Mouse (Mus musculus) myocyte (in vitro differentiated cells): ENCODE measurements around the gene Tas2r143. TPM values are rescaled to one million over a fixed set of nuclear protein-coding genes. Genes with fewer than 3 reads are reported as not detected.
A peak's percentile ranks its signal among the peaks of the same experiment; 100 is the strongest.

ENCODE experiments used
- H3K27me3 ChIP-seq: one replicate; pipeline ENCODE4 v1.6.1; 2011; ENCODE audit not compliant: control insufficient read depth, insufficient read depth, insufficient read length
- H3K36me3 ChIP-seq: one replicate; pipeline ENCODE4 v1.6.1; 2011; ENCODE audit not compliant: control insufficient read depth, insufficient read depth
- H3K4me2 ChIP-seq: one replicate; pipeline ENCODE4 v1.6.1; 2011; ENCODE audit warnings: low read depth, control low read depth
- H3K4me3 ChIP-seq: one replicate; pipeline ENCODE4 v1.5.1; 2011; ENCODE audit warnings: mild to moderate bottlenecking, control low read depth, moderate library complexity
- H3K79me2 ChIP-seq: one replicate; pipeline ENCODE4 v1.6.1; 2011; ENCODE audit not compliant: control insufficient read depth, insufficient read depth
- H3ac ChIP-seq: one replicate; pipeline ENCODE4 v1.6.1; 2011; ENCODE audit not compliant: control insufficient read depth, insufficient read length
- CEBPB ChIP-seq: IDR thresholded peaks from 2 replicates; pipeline ENCODE4 v1.6.1; 2011; ENCODE audit warnings: mild to moderate bottlenecking, moderate library complexity; ENCODE audit not compliant: poor library complexity, insufficient read depth, severe bottlenecking
- E2F4 ChIP-seq: IDR thresholded peaks from one replicate; pipeline ENCODE4 v1.6.1; 2011; ENCODE audit warnings: mild to moderate bottlenecking, control low read depth, moderate library complexity; ENCODE audit not compliant: insufficient read depth
- MAX ChIP-seq: IDR thresholded peaks from one replicate; pipeline ENCODE4 v1.6.1; 2011; ENCODE audit warnings: low read depth, mild to moderate bottlenecking, control low read depth
- MYOD1 ChIP-seq, 3 experiments: IDR thresholded peaks; one replicate each; pipeline ENCODE4 v1.6.1; 2011; ENCODE audit warnings: control low read depth in 2 of 3, low read depth in 2 of 3, mild to moderate bottlenecking in 2 of 3, moderate library complexity in 1 of 3; ENCODE audit not compliant: insufficient read length in 2 of 3, control insufficient read depth in 1 of 3
- MYOG ChIP-seq, 3 experiments: IDR thresholded peaks; one replicate each; pipeline ENCODE4 v1.6.1; 2011; ENCODE audit warnings: control low read depth in 2 of 3, low read depth in 2 of 3, mild to moderate bottlenecking in 2 of 3; ENCODE audit not compliant: insufficient read length in 2 of 3, control insufficient read depth in 1 of 3, insufficient read depth in 1 of 3
- POLR2A ChIP-seq: IDR thresholded peaks from one replicate; pipeline ENCODE4 v1.6.1; 2011; ENCODE audit warnings: low read depth, mild to moderate bottlenecking, control low read depth, moderate library complexity; ENCODE audit not compliant: insufficient read length
- POLR2AphosphoS2 ChIP-seq: IDR thresholded peaks from one replicate; pipeline ENCODE4 v1.6.1; 2011; ENCODE audit warnings: low read depth, control low read depth; ENCODE audit not compliant: insufficient read length
- REST ChIP-seq: IDR thresholded peaks from one replicate; pipeline ENCODE4 v1.6.1; 2011; ENCODE audit warnings: mild to moderate bottlenecking, control low read depth, moderate library complexity; ENCODE audit not compliant: insufficient read depth, insufficient read length
- SRF ChIP-seq: IDR thresholded peaks from one replicate; pipeline ENCODE4 v1.6.1; 2011; ENCODE audit warnings: low read depth; ENCODE audit not compliant: control insufficient read depth, insufficient read length
- TCF12 ChIP-seq: IDR thresholded peaks from one replicate; pipeline ENCODE4 v1.6.1; 2011; ENCODE audit warnings: mild to moderate bottlenecking, control low read depth; ENCODE audit not compliant: poor library complexity, insufficient read depth, severe bottlenecking
- TCF3 ChIP-seq: IDR thresholded peaks from one replicate; pipeline ENCODE4 v1.6.1; 2011; ENCODE audit warnings: low read depth, control low read depth; ENCODE audit not compliant: insufficient read length
- USF1 ChIP-seq: IDR thresholded peaks from one replicate; pipeline ENCODE4 v1.6.1; 2011; ENCODE audit warnings: low read depth, mild to moderate bottlenecking, control low read depth, moderate library complexity
- polyA plus RNA-seq: library from polyadenylated mRNA; unstranded; fragments of >200 nt; fragmentation: generic; extraction: Trizol; gene quantifications from one replicate; pipeline ENCODE4 v1.2.1, GENCODE M21; 2012; ENCODE audit warnings: missing spikeins

The Tas2r143 gene
- polyA plus RNA-seq, 1 experiment: not detected

- TF ChIP-seq TCF3 (no peak), REST (no peak), TCF12 (no peak), POLR2AphosphoS2 (no peak), MAX (no peak), MYOD1 (IDR thresholded peaks at IDR 0.05; ENCODE audit: control insufficient read depth in 1 of 3, insufficient read length in 2 of 3, low read depth in 2 of 3) (no peak), E2F4 (no peak), CEBPB (no peak), MYOG (IDR thresholded peaks at IDR 0.05; ENCODE audit: control insufficient read depth in 1 of 3, insufficient read depth in 1 of 3, insufficient read length in 2 of 3, low read depth in 2 of 3) (no peak), SRF (no peak), USF1 (no peak), POLR2A (no peak)
- H3K27me3 ChIP-seq: no peaks in the 10 kb centered on the region
- H3K4me3 ChIP-seq: no peak overlapping the region
- H3K4me2 ChIP-seq: no peak overlapping the region
- no peaks in the 10 kb centered on the region for H3K36me3 ChIP-seq
- H3ac ChIP-seq: no peak overlapping the region
- H3K79me2 ChIP-seq: no peaks in the 10 kb centered on the region
Observed at GRCm38 (mm10) chr6:42398285-42398684, 1.8 kb upstream of the Tas2r143 start.

- Histone ChIP-seq H3K79me2 (no peaks in the 10 kb centered on the region), H3K4me2 (no peak overlapping the region), H3ac (no peak overlapping the region), H3K36me3 (no peaks in the 10 kb centered on the region), H3K4me3 (no peak overlapping the region), H3K27me3 (no peaks in the 10 kb centered on the region)
- TF ChIP-seq MYOD1 (IDR thresholded peaks at IDR 0.05; ENCODE audit: control insufficient read depth in 1 of 3, insufficient read length in 2 of 3, low read depth in 2 of 3) (no peak), POLR2A (no peak), TCF3 (no peak), REST (no peak), MYOG (IDR thresholded peaks at IDR 0.05; ENCODE audit: control insufficient read depth in 1 of 3, insufficient read depth in 1 of 3, insufficient read length in 2 of 3, low read depth in 2 of 3) (no peak)
Observed at GRCm38 (mm10) chr6:42398998-42399397, 1.0 kb upstream of the Tas2r143 start.

GRCm38 (mm10) chr6:42405134-42405533 lies 5.1 kb downstream of the Tas2r143 start, which contains the start of gene Tas2r135:
Gene Tas2r135 (plus strand): TSS chr6:42405434.
- Histone ChIP-seq H3K4me2 (no peak within 1 kb of the TSS), H3ac (no peak within 1 kb of the TSS), H3K36me3 (no peaks in the 10 kb centered on the region), H3K79me2 (no peaks in the 10 kb centered on the region), H3K27me3 (no peaks in the 10 kb centered on the region), H3K4me3 (no peak within 1 kb of the TSS)
- no peak for TF ChIP-seq TCF3
- TF ChIP-seq MYOG (IDR thresholded peaks at IDR 0.05; ENCODE audit: control insufficient read depth in 1 of 3, insufficient read depth in 1 of 3, insufficient read length in 2 of 3, low read depth in 2 of 3): no peak

GRCm38 (mm10) chr6:42419443-42419842 lies 19.4 kb downstream of the Tas2r143 start:
- no peak for TF ChIP-seq POLR2A
- TF ChIP-seq CEBPB: peak; percentile 78
- TF ChIP-seq E2F4: no peak
- Histone ChIP-seq H3K4me3 (no peak overlapping the region), H3K79me2 (no peaks in the 10 kb centered on the region), H3K36me3 (no peaks in the 10 kb centered on the region), H3ac (no peak overlapping the region), H3K4me2 (peak overlapping the region; percentile 53), H3K27me3 (no peaks in the 10 kb centered on the region)

- no peak overlapping the region for H3ac ChIP-seq
- TF ChIP-seq USF1: no peak
- H3K36me3 ChIP-seq: no peaks in the 10 kb centered on the region
- no peak overlapping the region for H3K4me3 ChIP-seq
- H3K4me2 ChIP-seq: no peak overlapping the region
- no peaks in the 10 kb centered on the region for H3K79me2 ChIP-seq
- H3K27me3 ChIP-seq: no peaks in the 10 kb centered on the region
Observed at GRCm38 (mm10) chr6:42421439-42421838, 21.4 kb downstream of the Tas2r143 start.

- no peaks in the 10 kb centered on the region for H3K79me2 ChIP-seq
- H3K36me3 ChIP-seq: no peaks in the 10 kb centered on the region
- TF ChIP-seq TCF12: no peak
- TF ChIP-seq E2F4: no peak
- no peak for TF ChIP-seq USF1
- TF ChIP-seq POLR2AphosphoS2: no peak
- TF ChIP-seq SRF: no peak
- no peak for TF ChIP-seq TCF3
- TF ChIP-seq MAX: no peak
- TF ChIP-seq MYOG (IDR thresholded peaks at IDR 0.05; ENCODE audit: control insufficient read depth in 1 of 3, insufficient read depth in 1 of 3, insufficient read length in 2 of 3, low read depth in 2 of 3): no peak
- no peak for TF ChIP-seq POLR2A
- TF ChIP-seq CEBPB: no peak
- no peak for TF ChIP-seq REST
- no peak for TF ChIP-seq MYOD1 (IDR thresholded peaks at IDR 0.05; ENCODE audit: control insufficient read depth in 1 of 3, insufficient read length in 2 of 3, low read depth in 2 of 3)
- no peak overlapping the region for H3K4me3 ChIP-seq
- no peaks in the 10 kb centered on the region for H3K27me3 ChIP-seq
- peak overlapping the region; percentile 28 for H3K4me2 ChIP-seq
- no peak overlapping the region for H3ac ChIP-seq
Observed at GRCm38 (mm10) chr6:42424472-42424871, 24.4 kb downstream of the Tas2r143 start.
